Mouse (Mus musculus): ENCODE results near the gene Thrb. TPM values are rescaled to one million over a fixed set of nuclear protein-coding genes. Genes with fewer than 3 reads are reported as not detected.

Thrb gene
- polyA plus RNA-seq, 3 experiments from 2014 or later, result 1.3 to 2.5 (median 2.4) TPM

DNA sequence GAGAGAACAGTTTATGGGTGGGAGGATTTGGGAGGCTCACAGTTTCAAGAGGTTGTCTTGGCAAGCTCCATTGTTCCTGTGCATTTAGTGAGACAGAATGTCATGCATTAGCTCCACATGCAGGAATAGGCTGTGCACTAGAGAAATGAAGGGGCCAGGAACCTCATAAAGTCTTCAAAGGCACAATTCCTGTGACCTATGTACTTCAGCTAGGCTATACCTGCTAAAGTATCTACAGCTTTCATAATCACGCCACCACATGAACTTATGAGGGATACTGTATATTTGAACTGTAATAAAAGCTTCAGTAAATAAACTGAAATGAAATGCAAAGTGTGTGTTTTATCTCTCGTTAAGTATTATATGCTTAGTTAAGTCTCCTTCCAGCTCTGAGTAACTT lies 59.4 kb downstream of the Thrb start:
- no peak for ATAC-seq

- no peak for ATAC-seq
Observed at GRCm38 (mm10) chr14:17722824-17723445, 62.9 kb downstream of the Thrb start.

GRCm38 (mm10) chr14:17724577-17724976 lies 64.5 kb downstream of the Thrb start:
- ATAC-seq, result no peak

DNA sequence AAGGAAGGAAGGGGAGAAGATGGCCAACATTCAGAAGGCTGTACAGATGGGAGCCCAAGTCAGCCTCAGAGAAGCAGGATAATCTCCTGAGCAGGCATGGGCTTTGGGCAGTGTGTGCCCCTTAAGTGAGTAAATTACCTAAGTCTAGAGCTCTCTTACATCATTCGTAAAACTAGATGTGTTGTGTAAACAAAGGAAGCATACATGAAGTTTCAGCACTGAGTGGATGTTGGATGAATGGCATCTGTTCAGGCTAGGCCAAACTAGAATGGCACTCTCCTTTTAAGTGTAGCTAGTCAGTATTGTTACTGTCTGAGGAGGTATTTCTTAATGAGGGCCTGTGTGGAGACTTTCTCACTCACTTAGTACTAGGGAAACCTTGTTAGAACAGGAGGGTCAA lies 66.8 kb downstream of the Thrb start:
- no peak for ATAC-seq

DNA sequence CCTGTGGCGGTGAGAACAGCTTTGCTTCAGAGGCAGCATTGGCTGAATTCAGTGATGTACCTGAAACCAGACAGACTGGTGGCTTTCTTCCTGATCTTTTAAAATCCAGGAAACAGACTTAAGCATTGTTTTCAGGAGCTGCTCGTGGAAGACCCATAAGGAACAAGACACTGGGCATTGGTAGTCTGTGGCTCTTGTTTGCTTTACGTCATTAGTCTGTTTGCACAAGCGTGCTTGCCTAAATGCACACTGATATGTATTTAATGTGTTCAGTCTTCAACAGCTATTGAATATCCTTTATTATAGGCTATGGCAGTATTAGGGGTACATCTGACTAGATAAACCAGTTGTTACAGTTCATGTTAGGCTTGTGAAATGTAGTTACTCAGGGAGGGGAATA lies 67.8 kb downstream of the Thrb start:
- ATAC-seq, result no peak

- ATAC-seq, result no peak
Observed at GRCm38 (mm10) chr14:17728889-17729288, 68.8 kb downstream of the Thrb start.

- ATAC-seq, result no peak
Observed at GRCm38 (mm10) chr14:17731020-17731419, 71.0 kb downstream of the Thrb start.

DNA sequence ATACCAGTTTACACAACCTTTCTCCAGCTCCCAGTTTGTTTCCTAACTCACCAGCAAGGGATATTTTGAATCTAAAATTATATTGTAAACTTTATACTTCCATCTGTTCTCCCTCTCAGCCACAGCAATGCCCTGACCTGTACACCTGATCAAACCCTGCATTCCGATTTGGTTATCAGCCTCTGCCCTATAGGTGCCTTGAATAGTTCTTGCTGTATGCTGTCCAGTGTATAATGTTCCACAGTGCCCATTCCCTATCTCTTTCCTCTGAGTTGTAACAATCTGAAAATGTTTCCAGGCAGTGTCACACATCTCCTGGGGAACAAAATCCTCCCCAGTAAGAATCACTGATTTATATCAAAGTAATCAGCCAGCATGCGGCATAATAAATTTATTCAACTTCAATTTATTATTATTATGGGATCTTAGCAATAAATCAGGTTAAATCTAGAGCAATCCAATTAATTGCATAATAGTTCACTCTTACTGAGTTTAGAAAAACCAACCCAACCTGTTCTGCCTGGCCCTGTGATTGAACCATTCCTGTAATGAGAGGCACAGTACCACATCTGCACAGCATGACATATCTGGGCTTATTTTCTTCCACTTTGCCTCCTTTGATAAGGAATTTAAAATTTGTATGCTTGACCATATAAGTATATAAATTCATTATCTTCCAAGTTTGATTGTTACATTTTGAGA lies 73.2 kb downstream of the Thrb start:
- ATAC-seq, result no peak

- no peak for ATAC-seq
Observed at GRCm38 (mm10) chr14:17733779-17734137, 73.7 kb downstream of the Thrb start.

GRCm38 (mm10) chr14:17735440-17735839 lies 75.4 kb downstream of the Thrb start:
- ATAC-seq, result no peak

GRCm38 (mm10) chr14:17740903-17741302 lies 80.8 kb downstream of the Thrb start:
- no peak for ATAC-seq

DNA sequence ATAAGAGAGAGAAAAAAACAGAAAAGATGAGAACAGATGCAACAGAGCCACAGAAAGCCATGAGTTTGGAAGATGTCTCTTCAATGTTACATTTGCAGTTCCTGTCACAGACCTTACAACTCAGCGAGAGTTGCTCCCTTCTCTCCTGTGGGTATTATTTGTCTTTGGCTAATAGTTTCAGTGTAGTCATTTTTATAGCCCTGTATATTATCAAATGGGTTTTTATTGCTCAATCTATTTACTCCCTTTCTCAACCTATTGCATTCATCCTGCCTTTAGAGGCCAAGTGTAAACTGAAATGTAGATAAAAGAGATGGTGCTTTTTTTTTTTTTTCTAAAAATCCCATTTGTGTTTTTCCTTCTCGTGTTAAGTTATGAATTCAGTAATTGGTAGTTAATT lies 82.2 kb downstream of the Thrb start:
- no peak for ATAC-seq

DNA sequence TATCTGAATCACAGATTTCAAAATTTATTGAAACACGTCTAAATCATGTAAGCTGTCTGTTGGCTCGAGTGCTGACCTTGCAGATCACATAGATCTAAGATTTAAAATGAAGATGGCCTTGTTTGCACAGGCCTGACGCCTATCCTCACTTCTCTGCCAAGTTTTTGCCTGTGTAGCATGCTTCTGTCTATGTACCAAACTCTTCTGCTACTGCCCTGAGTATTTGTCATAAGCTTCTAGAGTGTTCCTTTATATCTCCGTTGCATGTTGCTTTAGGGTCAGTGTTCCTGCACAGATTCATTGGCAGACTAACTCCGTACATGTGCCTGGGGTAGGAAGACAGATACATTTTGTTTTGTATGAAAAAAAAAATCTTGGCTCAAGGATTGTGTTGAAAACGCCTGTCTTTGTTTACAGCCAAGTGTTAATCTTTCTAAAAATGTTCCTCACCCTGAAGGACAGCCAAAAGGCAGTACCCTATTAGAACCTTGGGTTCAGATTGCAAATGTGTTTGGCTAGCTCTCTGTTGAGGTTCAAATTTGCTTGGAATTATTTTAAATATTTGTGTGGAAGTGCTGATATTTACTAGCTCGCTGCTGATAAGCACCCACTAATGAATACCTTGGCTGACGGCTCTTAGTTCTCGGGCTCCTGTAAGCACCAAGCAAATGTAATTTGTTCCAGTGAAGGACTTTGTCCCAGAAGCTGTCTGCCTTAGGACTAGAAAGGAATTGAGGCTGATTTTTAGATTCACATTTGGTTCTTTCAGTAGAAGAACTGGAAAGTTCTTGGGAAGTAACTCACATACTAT lies 83.0 kb downstream of the Thrb start:
- ATAC-seq, result no peak

GRCm38 (mm10) chr14:17743713-17744158 lies 83.7 kb downstream of the Thrb start:
- ATAC-seq, result no peak

DNA sequence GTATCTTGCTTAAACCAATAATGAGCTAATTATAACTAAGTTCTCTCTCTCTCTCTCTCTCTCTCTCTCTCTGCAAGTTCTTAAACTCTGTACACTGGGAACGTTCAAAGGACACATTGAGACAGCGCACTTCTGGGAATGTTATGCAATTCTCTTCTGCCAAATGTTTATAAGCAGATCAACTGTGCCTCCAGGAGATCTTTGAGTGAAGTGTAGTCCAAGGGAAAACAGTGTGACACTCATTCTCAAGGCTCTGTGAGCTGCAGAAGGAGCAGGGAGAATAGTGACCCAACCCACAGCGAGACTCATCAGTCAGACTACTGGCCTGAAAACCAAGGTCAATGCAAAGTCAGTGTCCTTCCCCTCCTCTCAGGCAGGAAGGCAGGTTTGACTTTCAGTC lies 87.9 kb downstream of the Thrb start:
- no peak for ATAC-seq

- ATAC-seq, result no peak
Observed at GRCm38 (mm10) chr14:17748945-17749344, 88.9 kb downstream of the Thrb start.

DNA sequence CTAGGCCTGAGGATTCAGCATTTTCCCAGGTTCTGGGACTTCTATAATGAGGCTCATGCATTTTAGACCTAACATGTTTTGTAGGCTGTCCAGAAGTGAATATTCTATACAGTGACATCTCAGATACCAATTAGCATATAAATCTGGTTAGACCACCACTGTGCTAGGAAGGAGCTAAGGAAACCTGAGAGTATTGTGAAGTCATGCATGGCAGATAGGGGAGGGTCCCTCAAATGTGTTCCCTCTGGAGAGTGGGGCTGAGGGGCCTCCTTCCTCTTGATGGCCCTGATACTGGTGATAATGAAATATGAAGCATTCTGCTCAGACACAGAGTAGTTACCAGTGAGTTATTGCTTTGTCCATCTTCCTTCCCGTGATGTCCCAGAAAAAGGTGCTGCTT lies 91.8 kb downstream of the Thrb start:
- ATAC-seq, result no peak

GRCm38 (mm10) chr14:17753429-17753828 lies 93.4 kb downstream of the Thrb start:
- no peak for ATAC-seq

DNA sequence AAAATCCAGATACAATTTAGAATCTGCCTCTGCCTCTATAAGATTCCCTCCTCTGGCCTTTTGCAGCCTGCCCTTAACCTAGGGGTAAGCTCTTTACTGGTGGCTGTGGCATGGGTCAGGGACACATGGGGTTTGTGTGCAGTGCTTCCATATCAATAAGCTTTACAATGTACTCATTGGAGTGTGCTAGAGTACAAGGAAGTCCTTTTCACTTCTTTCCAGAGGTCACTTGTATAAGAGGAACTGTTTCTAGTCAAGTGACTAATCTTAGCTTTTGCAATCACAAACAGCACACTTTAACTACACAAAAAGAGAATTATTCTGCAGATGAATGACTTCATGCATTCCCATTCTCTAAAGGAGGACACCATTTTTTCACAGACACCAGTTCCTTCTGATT lies 96.7 kb downstream of the Thrb start:
- no peak for ATAC-seq

GRCm38 (mm10) chr14:17767987-17768386 lies 107.9 kb downstream of the Thrb start:
- no peak for ATAC-seq

GRCm38 (mm10) chr14:17774404-17774803 lies 114.3 kb downstream of the Thrb start:
- no peak for ATAC-seq

- no peak for ATAC-seq
Observed at GRCm38 (mm10) chr14:17781921-17782320, 121.9 kb downstream of the Thrb start.

- ATAC-seq, result no peak
Observed at GRCm38 (mm10) chr14:17784207-17784806, 124.2 kb downstream of the Thrb start.
